Mouse (Mus musculus): ENCODE data around the gene Rfpl4. TPM values are rescaled to one million over a fixed set of nuclear protein-coding genes. Genes with fewer than 3 reads are reported as not detected.

The Rfpl4 gene
- total and polyA plus RNA-seq, 3 experiments, result not detected

DNA sequence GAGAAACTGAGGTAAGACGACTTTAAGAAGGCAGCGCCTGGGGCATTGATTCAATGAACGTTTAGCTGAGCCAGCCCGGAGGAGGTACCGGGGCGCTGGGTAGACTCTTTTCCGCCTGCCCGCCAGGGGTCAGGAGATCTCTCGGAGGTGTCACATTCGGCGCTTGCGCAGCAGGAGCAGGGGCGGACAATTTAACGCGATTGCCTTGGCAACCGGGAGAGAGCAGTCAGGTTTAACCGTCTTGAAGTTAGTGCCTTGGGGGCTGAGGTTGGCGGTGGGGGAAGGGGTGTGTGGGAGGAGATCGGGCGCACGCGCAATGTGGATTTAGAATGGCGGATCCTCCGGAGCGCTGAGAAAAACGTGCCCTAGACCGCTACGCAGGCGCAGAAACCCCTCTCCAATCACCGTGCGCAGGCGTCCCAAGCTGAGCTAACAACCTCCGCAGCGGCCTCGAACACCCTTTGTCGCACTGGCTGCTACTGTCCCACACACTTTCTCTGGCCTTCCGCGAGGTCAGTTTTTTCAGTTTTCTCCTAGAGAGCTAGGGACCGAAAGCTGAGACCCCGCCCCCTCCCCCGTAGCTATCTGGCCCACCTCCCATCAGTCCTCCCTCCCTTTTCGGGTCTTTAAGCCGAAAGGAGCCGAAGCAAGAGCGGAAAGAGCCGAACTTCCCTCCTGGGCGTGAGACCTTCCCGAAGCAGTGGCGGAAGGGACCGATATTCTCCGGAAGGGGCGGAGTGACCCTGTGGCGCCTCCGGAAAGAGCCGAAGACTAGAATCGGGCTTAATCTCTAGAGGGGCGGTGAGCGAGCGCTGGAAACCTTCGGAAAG, 55.6 kb downstream of the Rfpl4 start (continued):
- TF ChIP-seq EP300 (IDR thresholded peaks at IDR 0.05; ENCODE audit: low read depth in 1 of 2, low read length in 2 of 2) (peak in 1 of 2 experiments; percentile 37; a peak in 2 of 4 replicates), ETS1 (IDR thresholded peaks at IDR 0.05; ENCODE audit: low read depth, low read length) (peak; percentile 25), RAD21 (IDR thresholded peaks at IDR 0.05; ENCODE audit: low read depth, low read length) (peak; percentile 2), MAX (IDR thresholded peaks at IDR 0.05; ENCODE audit: low read length) (peak; percentile 66)

DNA sequence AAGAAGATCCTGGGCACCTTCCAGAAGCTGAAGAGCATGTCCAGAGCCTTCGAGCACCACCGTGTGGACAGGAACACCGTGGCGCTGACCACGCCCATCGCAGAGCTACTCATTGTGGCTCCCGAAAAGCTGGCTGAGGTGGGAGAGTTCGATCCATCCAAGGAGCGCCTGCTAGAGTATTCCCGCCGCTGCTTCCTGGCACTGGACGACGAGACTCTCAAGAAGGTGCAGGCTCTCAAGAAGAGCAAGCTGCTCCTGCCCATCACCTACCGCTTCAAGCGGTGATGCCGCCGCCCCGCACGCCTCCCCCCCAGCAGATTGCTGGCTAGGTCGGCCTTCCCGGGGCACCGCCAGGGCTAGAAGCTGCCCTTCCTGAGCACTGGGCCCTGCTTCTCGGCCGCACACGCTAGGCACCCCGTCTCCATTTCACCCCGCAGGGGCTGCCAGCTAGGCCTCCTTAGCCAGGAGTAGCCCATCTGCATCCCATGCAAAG, 56.5 kb downstream of the Rfpl4 start:
- Histone ChIP-seq H3K4me1 (ENCODE audit: control insufficient read depth in 1 of 2, insufficient read depth in 2 of 2, low read length in 2 of 2) (peaks cover 2 to 15% of the 10 kb centered on the region in 2 experiments; a peak in 3 of 4 replicates), H3K27ac (ENCODE audit: control insufficient read depth, low read depth, low read length) (peak overlapping the region; percentile 99), H3K79me2 (ENCODE audit: control insufficient read depth, insufficient read depth, low read length, poor library complexity) (peaks cover 34% of the 10 kb centered on the region), H3K9ac (ENCODE audit: control insufficient read depth, low read depth, low read length, poor library complexity, severe bottlenecking) (peak overlapping the region; percentile 90), H3K9me3 (replicated peaks; ENCODE audit: insufficient read depth, low read length) (no peaks in the 10 kb centered on the region), H3K36me3 (ENCODE audit: control insufficient read depth in 1 of 2, insufficient read depth in 2 of 2, low read length in 2 of 2) (peaks cover 4 to 15% of the 10 kb centered on the region in 2 experiments; a peak in 3 of 4 replicates), H3K4me3 (ENCODE audit: control insufficient read depth in 1 of 2, insufficient read depth in 1 of 2, low read depth in 2 of 2, low read length in 2 of 2) (peak overlapping the region; percentile 62 to 70), H3K27me3 (ENCODE audit: control insufficient read depth in 1 of 2, insufficient read depth in 2 of 2, low read length in 2 of 2) (no peaks in the 10 kb centered on the region)
- DNase-seq (ENCODE audit: low read depth, low spot score), result peak; percentile 89
- TF ChIP-seq ZC3H11A (IDR thresholded peaks at IDR 0.05; ENCODE audit: low read depth, low read length) (peak; percentile 46), MEF2A (IDR thresholded peaks at IDR 0.05; ENCODE audit: extremely low read depth, insufficient replicate concordance, low read depth, low read length, poor library complexity, severe bottlenecking) (no peak), TBP (IDR thresholded peaks at IDR 0.05; ENCODE audit: low read depth, low read length) (no peak; the same call in 1 of the 2 replicates), TAL1 (IDR thresholded peaks at IDR 0.05; ENCODE audit: low read length) (no peak), SMC3 (IDR thresholded peaks at IDR 0.05; ENCODE audit: low read depth, low read length) (peak; percentile 66), RAD21 (IDR thresholded peaks at IDR 0.05; ENCODE audit: low read depth, low read length) (peak; percentile 63), TCF12 (IDR thresholded peaks at IDR 0.05; ENCODE audit: low read depth, low read length) (0 out of 2 replicates have a peak, but pooled peaks have one; percentile 14), NELFE (IDR thresholded peaks at IDR 0.05; ENCODE audit: low read depth, low read length) (peak; percentile 47), SIN3A (IDR thresholded peaks at IDR 0.05; ENCODE audit: low read length) (peak; percentile 59), HCFC1 (IDR thresholded peaks at IDR 0.05; ENCODE audit: low read depth, low read length) (peak; percentile 58; the same call in 1 of the 2 replicates), CTCF (IDR thresholded peaks at IDR 0.05 in 2 of 3, conservative IDR thresholded peaks at IDR 0.05 in 1 of 3; ENCODE audit: control insufficient read depth in 1 of 3, insufficient read depth in 1 of 3, low read depth in 2 of 3, low read length in 3 of 3, poor library complexity in 1 of 3, severe bottlenecking in 1 of 3) (peak; percentile 36 to 72 (median 69); a peak in 5 of 6 replicates)

Other genes starting within 250 kb of the Rfpl4 start
- 2.6 and 2.8 TPM in 2 replicates for gene Isoc2b, start 246.7 kb downstream of the Rfpl4 start, total RNA-seq (2012; rRNA removed)
- 1 to 10 TPM in 1 of 2 experiments, not detected in 1; 3.0 TPM for gene Isoc2b, start 246.7 kb downstream of the Rfpl4 start, polyA plus RNA-seq (2012; ENCODE audit: insufficient read depth in 1 of 2, insufficient read length in 2 of 2, low read depth in 1 of 2, low replicate concordance in 2 of 2, missing spikeins in 1 of 2)
- 11.1 and 12.4 TPM in 2 replicates for gene Isoc2a, start 239.8 kb downstream of the Rfpl4 start, total RNA-seq (2012; rRNA removed)
- gene Isoc2a, start 239.8 kb downstream of the Rfpl4 start, polyA plus RNA-seq (2012; ENCODE audit: insufficient read depth in 1 of 2, insufficient read length in 2 of 2, low read depth in 1 of 2, low replicate concordance in 2 of 2, missing spikeins in 1 of 2), result 10 to 100 TPM in 1 of 2 experiments, not detected in 1; 20.6 TPM
- 0.15 TPM in 1 of 2 replicates, not detected in the other for gene Gm36210, start 210.4 kb downstream of the Rfpl4 start, total RNA-seq (2012; rRNA removed)
- under 1 TPM in 1 of 2 experiments, not detected in 1; 0.97 TPM for gene Gm36210, start 210.4 kb downstream of the Rfpl4 start, polyA plus RNA-seq (2012; ENCODE audit: insufficient read depth in 1 of 2, insufficient read length in 2 of 2, low read depth in 1 of 2, low replicate concordance in 2 of 2, missing spikeins in 1 of 2)
- gene Zfp628, start 201.7 kb downstream of the Rfpl4 start, total RNA-seq (2012; rRNA removed), result 2.5 and 3.3 TPM in 2 replicates
- 10 to 100 TPM in 1 of 2 experiments, not detected in 1; 17.6 TPM for gene Zfp628, start 201.7 kb downstream of the Rfpl4 start, polyA plus RNA-seq (2012; ENCODE audit: insufficient read depth in 1 of 2, insufficient read length in 2 of 2, low read depth in 1 of 2, low replicate concordance in 2 of 2, missing spikeins in 1 of 2)
- 0.81 and 0.85 TPM in 2 replicates for gene Nat14, start 194.9 kb downstream of the Rfpl4 start, total RNA-seq (2012; rRNA removed)
- 1 to 10 TPM in 1 of 2 experiments, not detected in 1; 1.9 TPM for gene Nat14, start 194.9 kb downstream of the Rfpl4 start, polyA plus RNA-seq (2012; ENCODE audit: insufficient read depth in 1 of 2, insufficient read length in 2 of 2, low read depth in 1 of 2, low replicate concordance in 2 of 2, missing spikeins in 1 of 2)
- 0.04 TPM in 1 of 2 replicates, not detected in the other for gene Ssc5d, start 191.2 kb downstream of the Rfpl4 start, total RNA-seq (2012; rRNA removed)
- under 1 TPM in 1 of 2 experiments, not detected in 1; 0.17 TPM for gene Ssc5d, start 191.2 kb downstream of the Rfpl4 start, polyA plus RNA-seq (2012; ENCODE audit: insufficient read depth in 1 of 2, insufficient read length in 2 of 2, low read depth in 1 of 2, low replicate concordance in 2 of 2, missing spikeins in 1 of 2)
- not detected in 2 replicates for gene Sbk2, start 152.5 kb downstream of the Rfpl4 start, total RNA-seq (2012; rRNA removed)
- gene Sbk2, start 152.5 kb downstream of the Rfpl4 start, polyA plus RNA-seq (2012; ENCODE audit: insufficient read depth in 1 of 2, insufficient read length in 2 of 2, low read depth in 1 of 2, low replicate concordance in 2 of 2, missing spikeins in 1 of 2), result not detected
- not detected in 2 replicates for gene Sbk3, start 145.8 kb downstream of the Rfpl4 start, total RNA-seq (2012; rRNA removed)
- gene Sbk3, start 145.8 kb downstream of the Rfpl4 start, polyA plus RNA-seq (2012; ENCODE audit: insufficient read depth in 1 of 2, insufficient read length in 2 of 2, low read depth in 1 of 2, low replicate concordance in 2 of 2, missing spikeins in 1 of 2), result not detected
- gene Zfp579, start 120.8 kb downstream of the Rfpl4 start, total RNA-seq (2012; rRNA removed), result 0.42 and 0.54 TPM in 2 replicates
- 1 to 10 TPM in 1 of 2 experiments, not detected in 1; 3.6 TPM for gene Zfp579, start 120.8 kb downstream of the Rfpl4 start, polyA plus RNA-seq (2012; ENCODE audit: insufficient read depth in 1 of 2, insufficient read length in 2 of 2, low read depth in 1 of 2, low replicate concordance in 2 of 2, missing spikeins in 1 of 2)
- 9.2 and 9.4 TPM in 2 replicates for gene Zfp524, start 102.5 kb downstream of the Rfpl4 start, total RNA-seq (2012; rRNA removed)
- gene Zfp524, start 102.5 kb downstream of the Rfpl4 start, polyA plus RNA-seq (2012; ENCODE audit: insufficient read depth in 1 of 2, insufficient read length in 2 of 2, low read depth in 1 of 2, low replicate concordance in 2 of 2, missing spikeins in 1 of 2), result 10 to 100 TPM in 1 of 2 experiments, not detected in 1; 12.7 TPM
- gene Fiz1, start 102.3 kb downstream of the Rfpl4 start, total RNA-seq (2012; rRNA removed), result 27.5 and 28.1 TPM in 2 replicates
- 10 to 100 TPM in 1 of 2 experiments, not detected in 1; 56.5 TPM for gene Fiz1, start 102.3 kb downstream of the Rfpl4 start, polyA plus RNA-seq (2012; ENCODE audit: insufficient read depth in 1 of 2, insufficient read length in 2 of 2, low read depth in 1 of 2, low replicate concordance in 2 of 2, missing spikeins in 1 of 2)
- not detected in 2 replicates for gene Gm44973, start 101.5 kb downstream of the Rfpl4 start, total RNA-seq (2012; rRNA removed)
- gene Gm44973, start 101.5 kb downstream of the Rfpl4 start, polyA plus RNA-seq (2012; ENCODE audit: insufficient read depth in 1 of 2, insufficient read length in 2 of 2, low read depth in 1 of 2, low replicate concordance in 2 of 2, missing spikeins in 1 of 2), result 1 to 10 TPM in 1 of 2 experiments, not detected in 1; 7.9 TPM
- 12.2 and 12.7 TPM in 2 replicates for gene Zfp865, start 96.6 kb downstream of the Rfpl4 start, total RNA-seq (2012; rRNA removed)
- gene Zfp865, start 96.6 kb downstream of the Rfpl4 start, polyA plus RNA-seq (2012; ENCODE audit: insufficient read depth in 1 of 2, insufficient read length in 2 of 2, low read depth in 1 of 2, low replicate concordance in 2 of 2, missing spikeins in 1 of 2), result 10 to 100 TPM in 1 of 2 experiments, not detected in 1; 34.6 TPM
- gene Ccdc106, start 96.4 kb downstream of the Rfpl4 start, total RNA-seq (2012; rRNA removed), result 0.39 and 0.50 TPM in 2 replicates
- under 1 TPM in 1 of 2 experiments, not detected in 1; 0.82 TPM for gene Ccdc106, start 96.4 kb downstream of the Rfpl4 start, polyA plus RNA-seq (2012; ENCODE audit: insufficient read depth in 1 of 2, insufficient read length in 2 of 2, low read depth in 1 of 2, low replicate concordance in 2 of 2, missing spikeins in 1 of 2)
- gene 4632433K11Rik, start 82.8 kb downstream of the Rfpl4 start, total RNA-seq (2012; rRNA removed), result not detected in 2 replicates
- not detected for gene 4632433K11Rik, start 82.8 kb downstream of the Rfpl4 start, polyA plus RNA-seq (2012; ENCODE audit: insufficient read depth in 1 of 2, insufficient read length in 2 of 2, low read depth in 1 of 2, low replicate concordance in 2 of 2, missing spikeins in 1 of 2)
- 0.96 and 1.2 TPM in 2 replicates for gene Zfp784, start 78.5 kb downstream of the Rfpl4 start, total RNA-seq (2012; rRNA removed)
- gene Zfp784, start 78.5 kb downstream of the Rfpl4 start, polyA plus RNA-seq (2012; ENCODE audit: insufficient read depth in 1 of 2, insufficient read length in 2 of 2, low read depth in 1 of 2, low replicate concordance in 2 of 2, missing spikeins in 1 of 2), result 1 to 10 TPM in 1 of 2 experiments, not detected in 1; 2.9 TPM
- 1.0 and 1.7 TPM in 2 replicates for gene Zfp580, start 65.4 kb downstream of the Rfpl4 start, total RNA-seq (2012; rRNA removed)
- 10 to 100 TPM in 1 of 2 experiments, not detected in 1; 19.9 TPM for gene Zfp580, start 65.4 kb downstream of the Rfpl4 start, polyA plus RNA-seq (2012; ENCODE audit: insufficient read depth in 1 of 2, insufficient read length in 2 of 2, low read depth in 1 of 2, low replicate concordance in 2 of 2, missing spikeins in 1 of 2)
- gene U2af2, start 54.8 kb downstream of the Rfpl4 start, total RNA-seq (2012; rRNA removed), result 301 and 311 TPM in 2 replicates
- 100 to 1,000 TPM; 477 to 491 TPM for gene U2af2, start 54.8 kb downstream of the Rfpl4 start, polyA plus RNA-seq (2012; ENCODE audit: insufficient read depth in 1 of 2, insufficient read length in 2 of 2, low read depth in 1 of 2, low replicate concordance in 2 of 2, missing spikeins in 1 of 2)
- gene Epn1, start 36.7 kb downstream of the Rfpl4 start, total RNA-seq (2012; rRNA removed), result 72.3 and 75.5 TPM in 2 replicates
- gene Epn1, start 36.7 kb downstream of the Rfpl4 start, polyA plus RNA-seq (2012; ENCODE audit: insufficient read depth in 1 of 2, insufficient read length in 2 of 2, low read depth in 1 of 2, low replicate concordance in 2 of 2, missing spikeins in 1 of 2), result 100 to 1,000 TPM in 1 of 2 experiments, not detected in 1; 147 TPM
- not detected in 2 replicates for gene Rasl2-9, start 9.0 kb upstream of the Rfpl4 start, total RNA-seq (2012; rRNA removed)
- 100 to 1,000 TPM in 1 of 2 experiments, under 1 TPM in 1; 0.65 to 196 TPM for gene Rasl2-9, start 9.0 kb upstream of the Rfpl4 start, polyA plus RNA-seq (2012; ENCODE audit: insufficient read depth in 1 of 2, insufficient read length in 2 of 2, low read depth in 1 of 2, low replicate concordance in 2 of 2, missing spikeins in 1 of 2)
- not detected in 2 replicates for gene Vmn1r55, start 32.7 kb upstream of the Rfpl4 start, total RNA-seq (2012; rRNA removed)
- not detected for gene Vmn1r55, start 32.7 kb upstream of the Rfpl4 start, polyA plus RNA-seq (2012; ENCODE audit: insufficient read depth in 1 of 2, insufficient read length in 2 of 2, low read depth in 1 of 2, low replicate concordance in 2 of 2, missing spikeins in 1 of 2)
- not detected in 2 replicates for gene Vmn1r56, start 79.8 kb upstream of the Rfpl4 start, total RNA-seq (2012; rRNA removed)
- gene Vmn1r56, start 79.8 kb upstream of the Rfpl4 start, polyA plus RNA-seq (2012; ENCODE audit: insufficient read depth in 1 of 2, insufficient read length in 2 of 2, low read depth in 1 of 2, low replicate concordance in 2 of 2, missing spikeins in 1 of 2), result not detected
- gene Vmn1r57, start 101.5 kb upstream of the Rfpl4 start, total RNA-seq (2012; rRNA removed), result not detected in 2 replicates
- gene Vmn1r57, start 101.5 kb upstream of the Rfpl4 start, polyA plus RNA-seq (2012; ENCODE audit: insufficient read depth in 1 of 2, insufficient read length in 2 of 2, low read depth in 1 of 2, low replicate concordance in 2 of 2, missing spikeins in 1 of 2), result not detected
- not detected in 2 replicates for gene Gm5065, start 233.6 kb upstream of the Rfpl4 start, total RNA-seq (2012; rRNA removed)
- not detected for gene Gm5065, start 233.6 kb upstream of the Rfpl4 start, polyA plus RNA-seq (2012; ENCODE audit: insufficient read depth in 1 of 2, insufficient read length in 2 of 2, low read depth in 1 of 2, low replicate concordance in 2 of 2, missing spikeins in 1 of 2)
- not detected in 2 replicates for gene Nlrp2, start 234.1 kb upstream of the Rfpl4 start, total RNA-seq (2012; rRNA removed)
- gene Nlrp2, start 234.1 kb upstream of the Rfpl4 start, polyA plus RNA-seq (2012; ENCODE audit: insufficient read depth in 1 of 2, insufficient read length in 2 of 2, low read depth in 1 of 2, low replicate concordance in 2 of 2, missing spikeins in 1 of 2), result not detected